Mouse (Mus musculus) mammary gland, adult 2 months (tissue): ENCODE results near the gene Tunar. TPM values are rescaled to one million over a fixed set of nuclear protein-coding genes. Genes with fewer than 3 reads are reported as not detected.

Experiments used
- polyA plus RNA-seq: library from polyadenylated mRNA; depleted of rRNA; stranded (reverse); fragments of >200 nt; gene quantifications from 2 replicates; pipeline ENCODE4 v1.2.3, GENCODE M21; 2012; ENCODE audit warnings: low replicate concordance; rRNA removed

Gene Tunar
- not detected in 2 replicates for polyA plus RNA-seq

DNA sequence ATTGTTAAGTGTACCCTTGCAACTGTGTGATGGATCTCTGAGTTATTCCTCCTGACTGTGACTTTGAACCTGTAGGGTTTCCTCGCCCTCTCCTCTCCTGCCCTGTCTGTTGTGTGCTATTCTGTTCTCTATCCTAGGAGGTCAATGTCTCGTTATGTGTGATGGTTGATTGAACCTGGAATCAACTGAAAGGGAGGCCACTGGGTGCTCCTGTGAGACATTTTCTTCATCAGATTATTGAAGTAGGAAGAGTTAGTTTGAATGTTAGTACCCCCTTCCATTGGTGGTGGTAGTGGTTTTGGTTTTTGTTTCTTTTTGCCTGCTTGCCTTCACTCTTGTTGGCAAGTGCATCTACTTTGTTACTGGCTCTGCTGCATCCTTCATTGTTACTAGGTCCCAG is at the start of gene Tunar:
Gene Tunar (plus strand): TSS at position 301 of the 400 bp plus-strand sequence.

Other genes with a start within 250 kb of the Tunar start
- 0.18 and 0.27 TPM in 2 replicates for gene Tcl1b2, start 187.9 kb upstream of the Tunar start, polyA plus RNA-seq
- gene Tcl1b1, start 174.2 kb upstream of the Tunar start, polyA plus RNA-seq = not detected in 2 replicates
- gene Tcl1b5, start 157.5 kb upstream of the Tunar start, polyA plus RNA-seq = not detected in 2 replicates
- not detected in 2 replicates for gene Tcl1b3, start 142.8 kb upstream of the Tunar start, polyA plus RNA-seq
- not detected in 2 replicates for gene Tcl1b4, start 131.9 kb upstream of the Tunar start, polyA plus RNA-seq
- gene Tcl1, start 111.1 kb upstream of the Tunar start, polyA plus RNA-seq = not detected in 2 replicates
- 2.2 and 2.6 TPM in 2 replicates for gene D430019H16Rik, start 120.0 kb downstream of the Tunar start, polyA plus RNA-seq
- 0.54 and 0.59 TPM in 2 replicates for gene Bdkrb2, start 229.4 kb downstream of the Tunar start, polyA plus RNA-seq